Comparison of ENCODE assay signal across 8 mouse cellular contexts in the genomic region with DNA sequence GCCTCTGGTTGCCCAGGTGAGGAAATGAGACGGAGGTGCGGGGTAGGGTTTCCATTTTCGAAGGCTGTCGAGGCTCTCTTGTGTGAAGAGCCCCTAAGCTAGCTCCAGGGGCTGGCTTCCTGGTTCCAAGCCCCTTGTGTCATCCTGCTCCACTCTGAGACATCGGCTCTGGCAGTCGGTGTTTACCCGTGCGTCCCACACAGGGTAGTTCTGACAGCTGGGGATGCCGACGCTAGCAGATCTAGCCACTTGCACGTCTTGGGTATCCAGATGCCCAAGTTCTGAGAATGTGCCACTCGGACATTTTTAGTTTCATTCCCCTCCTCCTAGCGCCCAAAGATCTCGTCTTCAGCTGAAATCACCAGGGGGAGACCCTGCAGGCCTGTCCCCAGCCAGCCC. TPM values are rescaled to one million over a fixed set of nuclear protein-coding genes. Genes with fewer than 3 reads are reported as not detected.
DNase-seq lines count a peak whose midpoint lies in the region; ATAC-seq and TF ChIP-seq lines count a peak whose summit lies in the region.

No protein-coding gene starts in this region.

- H3K27me3 ChIP-seq in embryonic facial prominence, embryonic 14.5 days (replicated peaks; ENCODE audit: control insufficient read depth, insufficient read depth, low read length): peaks cover 45% of the 10 kb centered on the region
- peaks cover 42% of the 10 kb centered on the region for H3K27me3 ChIP-seq in intestine, embryonic 16.5 days (replicated peaks; ENCODE audit: control insufficient read depth, insufficient read depth, low read length)
- peaks cover 31% of the 10 kb centered on the region for H3K27me3 ChIP-seq in neural tube, embryonic 12.5 days (replicated peaks)

- peak in 1 of 2 experiments; percentile 32 for DNase-seq in layer of hippocampus, adult 2 months (ENCODE audit: low spot score in 2 of 2)
- no peak for DNase-seq in layer of hippocampus, postnatal 10 days (ENCODE audit: low spot score in 2 of 2)
- no peak for DNase-seq in embryonic facial prominence, embryonic 14.5 days (ENCODE audit: low spot score)
- no peak for DNase-seq in ovary, postnatal 14 days (ENCODE audit: low spot score)
- no peak for DNase-seq in adrenal gland, postnatal 10 days
- DNase-seq in c-Kit-positive CD71-positive TER-119-positive erythroid progenitor cells, embryonic 14.5 days (ENCODE audit: low spot score): no peak

- no peak for TF ChIP-seq CTCF in layer of hippocampus, adult 2 months (conservative IDR thresholded peaks at IDR 0.05)

- WGBS in embryonic facial prominence, embryonic 14.5 days: 37% methylated on average over 14 of the region's 14 CpGs
- 33% methylated on average over 14 of the region's 14 CpGs for WGBS in intestine, embryonic 16.5 days
- WGBS in neural tube, embryonic 12.5 days: 38% methylated on average over 14 of the region's 14 CpGs

- no peaks in the 10 kb centered on the region for H3K4me1 ChIP-seq in embryonic facial prominence, embryonic 14.5 days (ENCODE audit: control insufficient read depth, insufficient read depth, low read length)
- peaks cover 10% of the 10 kb centered on the region for H3K4me1 ChIP-seq in intestine, embryonic 16.5 days (ENCODE audit: control insufficient read depth, insufficient read depth, low read length)
- peaks cover 8% of the 10 kb centered on the region for H3K4me1 ChIP-seq in neural tube, embryonic 12.5 days

- H3K4me2 ChIP-seq in embryonic facial prominence, embryonic 14.5 days (ENCODE audit: low read depth, low read length): peak overlapping the region; percentile 99; the same call in 1 of the 2 replicates
- H3K4me2 ChIP-seq in intestine, embryonic 16.5 days (ENCODE audit: low read depth, low read length): peak overlapping the region; percentile 100
- peak overlapping the region; percentile 86 for H3K4me2 ChIP-seq in neural tube, embryonic 12.5 days (replicated peaks)

- H3K27ac ChIP-seq in layer of hippocampus, adult 2 months: peak overlapping the region; percentile 92
- no peak overlapping the region for H3K27ac ChIP-seq in embryonic facial prominence, embryonic 14.5 days (replicated peaks; ENCODE audit: low read depth, low read length)
- H3K27ac ChIP-seq in intestine, embryonic 16.5 days (ENCODE audit: low read length): no peak overlapping the region
- peak overlapping the region; percentile 77; the same call in 1 of the 2 replicates for H3K27ac ChIP-seq in neural tube, embryonic 12.5 days

- peak overlapping the region; percentile 60; the same call in 1 of the 2 replicates for H3K9ac ChIP-seq in embryonic facial prominence, embryonic 14.5 days (ENCODE audit: low read depth, low read length)
- no peak overlapping the region for H3K9ac ChIP-seq in intestine, embryonic 16.5 days (ENCODE audit: low read depth, low read length)
- H3K9ac ChIP-seq in neural tube, embryonic 12.5 days: peak overlapping the region; percentile 93

- no peaks in the 10 kb centered on the region for H3K36me3 ChIP-seq in embryonic facial prominence, embryonic 14.5 days (ENCODE audit: control insufficient read depth, insufficient read depth, low read length)
- no peaks in the 10 kb centered on the region for H3K36me3 ChIP-seq in intestine, embryonic 16.5 days (ENCODE audit: control insufficient read depth, insufficient read depth, low read length)
- H3K36me3 ChIP-seq in neural tube, embryonic 12.5 days: peaks cover 19% of the 10 kb centered on the region

- H3K9me3 ChIP-seq in embryonic facial prominence, embryonic 14.5 days (ENCODE audit: control insufficient read depth, low read length): no peaks in the 10 kb centered on the region
- no peaks in the 10 kb centered on the region for H3K9me3 ChIP-seq in intestine, embryonic 16.5 days (ENCODE audit: control insufficient read depth, low read length)
- H3K9me3 ChIP-seq in neural tube, embryonic 12.5 days: no peaks in the 10 kb centered on the region

- no peak for ATAC-seq in embryonic facial prominence, embryonic 14.5 days (ENCODE audit: low read depth)
- no peak for ATAC-seq in intestine, embryonic 16.5 days
- ATAC-seq in neural tube, embryonic 12.5 days (ENCODE audit: low FRiP score, low read depth): peak; percentile 14; the same call in 1 of the 2 replicates

- peak overlapping the region; percentile 79 for H3K4me3 ChIP-seq in layer of hippocampus, adult 2 months
- H3K4me3 ChIP-seq in embryonic facial prominence, embryonic 14.5 days (ENCODE audit: low read depth, low read length): peak overlapping the region; percentile 62
- peak overlapping the region; percentile 66 for H3K4me3 ChIP-seq in intestine, embryonic 16.5 days (ENCODE audit: low read length)
- peak overlapping the region; percentile 84 for H3K4me3 ChIP-seq in neural tube, embryonic 12.5 days

RNA-seq across cellular contexts. Expression of a gene that starts 1.0 kb away (rescaled TPM):
- 10 to 100 TPM; 90.3 to 92.7 TPM for total RNA-seq in layer of hippocampus, adult 2 months (2021)
- 100 to 1,000 TPM; 118 to 127 TPM for total RNA-seq in layer of hippocampus, postnatal 10 days (2021)
- polyA plus RNA-seq in embryonic facial prominence, embryonic 14.5 days (2014; fragmentation: Nextera tagmentation; extraction: Ambion mirVana): 53.7 and 57.0 TPM in 2 replicates
- polyA plus RNA-seq in intestine, embryonic 16.5 days (2015; fragmentation: Nextera tagmentation; extraction: Ambion mirVana): 10.3 and 11.8 TPM in 2 replicates
- 91.1 and 99.1 TPM in 2 replicates for polyA plus RNA-seq in neural tube, embryonic 12.5 days (2016; fragmentation: Nextera tagmentation; extraction: Ambion mirVana)
- 10 to 100 TPM; 20.2 to 59.7 TPM for total RNA-seq in adrenal gland, postnatal 10 days (2021)

RNA-seq across cellular contexts. Expression of a gene that starts 3.5 kb away (rescaled TPM):
- total RNA-seq in layer of hippocampus, adult 2 months (2021): not detected
- under 1 TPM in 1 of 2 experiments, not detected in 1; 0.31 TPM for total RNA-seq in layer of hippocampus, postnatal 10 days (2021)
- polyA plus RNA-seq in embryonic facial prominence, embryonic 14.5 days (2014; fragmentation: Nextera tagmentation; extraction: Ambion mirVana): 0.49 TPM in 1 of 2 replicates, not detected in the other
- polyA plus RNA-seq in intestine, embryonic 16.5 days (2015; fragmentation: Nextera tagmentation; extraction: Ambion mirVana): 0.29 and 0.32 TPM in 2 replicates
- 0.20 TPM in 1 of 2 replicates, not detected in the other for polyA plus RNA-seq in neural tube, embryonic 12.5 days (2016; fragmentation: Nextera tagmentation; extraction: Ambion mirVana)
- total RNA-seq in adrenal gland, postnatal 10 days (2021): under 1 TPM in 1 of 2 experiments, not detected in 1; 0.30 TPM

RNA-seq across cellular contexts. Expression of a gene that starts 11.8 kb away (rescaled TPM):
- 10 to 100 TPM; 15.7 to 17.1 TPM for total RNA-seq in layer of hippocampus, adult 2 months (2021)
- 10 to 100 TPM; 26.4 to 27.3 TPM for total RNA-seq in layer of hippocampus, postnatal 10 days (2021)
- 70.0 and 70.7 TPM in 2 replicates for polyA plus RNA-seq in embryonic facial prominence, embryonic 14.5 days (2014; fragmentation: Nextera tagmentation; extraction: Ambion mirVana)
- 106 and 120 TPM in 2 replicates for polyA plus RNA-seq in intestine, embryonic 16.5 days (2015; fragmentation: Nextera tagmentation; extraction: Ambion mirVana)
- polyA plus RNA-seq in neural tube, embryonic 12.5 days (2016; fragmentation: Nextera tagmentation; extraction: Ambion mirVana): 53.4 and 56.3 TPM in 2 replicates
- total RNA-seq in adrenal gland, postnatal 10 days (2021): 10 to 100 TPM; 73.9 to 77.2 TPM

RNA-seq across cellular contexts. Expression of a gene that starts 26.4 kb away (rescaled TPM):
- 10 to 100 TPM; 12.8 to 14.1 TPM for total RNA-seq in layer of hippocampus, adult 2 months (2021)
- total RNA-seq in layer of hippocampus, postnatal 10 days (2021): 1 to 10 TPM; 1.4 to 2.0 TPM
- polyA plus RNA-seq in embryonic facial prominence, embryonic 14.5 days (2014; fragmentation: Nextera tagmentation; extraction: Ambion mirVana): 0.15 and 0.28 TPM in 2 replicates
- polyA plus RNA-seq in intestine, embryonic 16.5 days (2015; fragmentation: Nextera tagmentation; extraction: Ambion mirVana): 0.10 and 0.21 TPM in 2 replicates
- polyA plus RNA-seq in neural tube, embryonic 12.5 days (2016; fragmentation: Nextera tagmentation; extraction: Ambion mirVana): 0.08 TPM in 1 of 2 replicates, not detected in the other
- total RNA-seq in adrenal gland, postnatal 10 days (2021): 10 to 100 TPM in 1 of 2 experiments, 1 to 10 TPM in 1; 1.2 to 12.9 TPM

RNA-seq across cellular contexts. Expression of a gene that starts 55.3 kb away (rescaled TPM):
- 10 to 100 TPM; 37.4 to 38.7 TPM for total RNA-seq in layer of hippocampus, adult 2 months (2021)
- total RNA-seq in layer of hippocampus, postnatal 10 days (2021): 10 to 100 TPM; 36.2 to 37.8 TPM
- 29.7 and 30.2 TPM in 2 replicates for polyA plus RNA-seq in embryonic facial prominence, embryonic 14.5 days (2014; fragmentation: Nextera tagmentation; extraction: Ambion mirVana)
- 40.6 and 40.9 TPM in 2 replicates for polyA plus RNA-seq in intestine, embryonic 16.5 days (2015; fragmentation: Nextera tagmentation; extraction: Ambion mirVana)
- polyA plus RNA-seq in neural tube, embryonic 12.5 days (2016; fragmentation: Nextera tagmentation; extraction: Ambion mirVana): 42.1 and 43.9 TPM in 2 replicates
- 10 to 100 TPM; 26.5 to 26.6 TPM for total RNA-seq in adrenal gland, postnatal 10 days (2021)

Comparison
In these comparisons a context has a peak if more than half of its experiments do, and no peak if none do; other contexts are left out.
1. H3K27ac ChIP-seq: peak in layer of hippocampus, adult 2 months (single experiment) and neural tube, embryonic 12.5 days (single experiment); none in embryonic facial prominence, embryonic 14.5 days (single experiment) and intestine, embryonic 16.5 days (single experiment).
2. Peak in every context shown above with its lines, with median percentiles within 50 percentile points of each other: H3K4me3 ChIP-seq and H3K4me2 ChIP-seq.